Mouse (Mus musculus) layer of hippocampus, postnatal 14 days (tissue): ENCODE results near the gene Prok2. TPM values are rescaled to one million over a fixed set of nuclear protein-coding genes. Genes with fewer than 3 reads are reported as not detected.

Experiments used
- total RNA-seq, 2 experiments: library from RNA; stranded (reverse); gene quantifications; 2 replicates each; pipeline ENCODE4 v1.2.3; 2021

Gene Prok2
- total RNA-seq, 2 experiments from 2014 or later, result 1.0 to 1.3 TPM

Other genes starting within 250 kb of the Prok2 start
- 10 to 100 TPM; 95.0 to 96.7 TPM for gene Foxp1, start 203.7 kb downstream of the Prok2 start, total RNA-seq
- gene Eif4e3, start 59.6 kb downstream of the Prok2 start, total RNA-seq, result 10 to 100 TPM; 19.5 to 20.9 TPM
- gene Gm20696, start 59.6 kb downstream of the Prok2 start, total RNA-seq, result 1 to 10 TPM; 6.2 to 6.5 TPM
- gene Gpr27, start 33.7 kb downstream of the Prok2 start, total RNA-seq, result 10 to 100 TPM; 47.9 to 51.6 TPM